In genomic region chr13:30972102-30972501, GRCm38 (mm10) we compare ENCODE assay signal across 10 mouse cellular contexts. TPM values are rescaled to one million over a fixed set of nuclear protein-coding genes. Genes with fewer than 3 reads are reported as not detected.
A peak's percentile ranks its signal among the peaks of the same experiment; 100 is the strongest.
DNase-seq lines count a peak whose midpoint lies in the region; TF ChIP-seq lines count a peak whose summit lies in the region.
"Had no signal": no experiment of that assay in that cellular context is flagged by ENCODE, and none has a peak within 500 bp of the region (broad histone marks: within the 10 kb centered on the region; RNA-seq: fewer than 3 reads in every experiment).

No protein-coding gene starts in this region.

- H3K27ac ChIP-seq in embryonic fibroblast, embryonic 13.5 days (ENCODE audit: insufficient read depth, low read length) = no peak overlapping the region
- peak overlapping the region; percentile 25 for H3K27ac ChIP-seq in macrophage
- H3K27ac ChIP-seq in gastrocnemius, adult 2 months = no peak overlapping the region

- no peak overlapping the region for H3K4me3 ChIP-seq in embryonic fibroblast, embryonic 13.5 days (ENCODE audit: insufficient read depth, low read length)
- H3K4me3 ChIP-seq in macrophage (ENCODE audit: inconsistent target) = peak overlapping the region; percentile 5; the same call in 1 of the 2 replicates
- H3K4me3 ChIP-seq in gastrocnemius, adult 2 months = no peak overlapping the region

- 0 out of 2 replicates have a peak, but pooled peaks have one; percentile 15 for TF ChIP-seq POLR2A in embryonic fibroblast, embryonic 13.5 days (IDR thresholded peaks at IDR 0.05; ENCODE audit: low read depth, low read length)

- peaks cover 65% of the 10 kb centered on the region for H3K79me2 ChIP-seq in macrophage (ENCODE audit: inconsistent target)

- WGBS in macrophage (ENCODE audit: missing documents) = 0% methylated on average over 2 of the region's 2 CpGs

- DNase-seq in spleen, adult 12 weeks (ENCODE audit: low spot score) = peak; percentile 21
- DNase-seq in spleen, postnatal 14 days (ENCODE audit: low spot score in 2 of 2) = no peak
- peak; percentile 60 to 78 for DNase-seq in thymus, postnatal 36 days
- DNase-seq in left cerebral cortex, adult 11 months (ENCODE audit: low spot score) = no peak
- no peak for DNase-seq in gastrocnemius, adult 2 months
- DNase-seq in gastrocnemius, postnatal 10 days = no peak

- H3K4me1 ChIP-seq in embryonic fibroblast, embryonic 13.5 days (ENCODE audit: control insufficient read depth, insufficient read depth, low read length) = no peaks in the 10 kb centered on the region

- TF ChIP-seq CTCF in embryonic fibroblast, embryonic 13.5 days (IDR thresholded peaks at IDR 0.05; ENCODE audit: borderline replicate concordance, insufficient read depth, low read length) = no peak
- TF ChIP-seq CTCF in gastrocnemius, adult 2 months (IDR thresholded peaks at IDR 0.05) = no peak

- intact Hi-C loops in gastrocnemius, adult 2 months (cut with DNase I) = no loop called here

- no peaks in the 10 kb centered on the region for H3K36me3 ChIP-seq in macrophage (ENCODE audit: inconsistent target)

RNA-seq across cellular contexts. Expression of gene Exoc2, which starts 1.8 kb away (rescaled TPM):
- polyA plus RNA-seq in embryonic fibroblast, embryonic 13.5 days (2011; ENCODE audit: insufficient read length, low read depth, missing spikeins) = 37.1 and 38.4 TPM in 2 replicates
- total RNA-seq in macrophage (2018; cell fraction: chromatin; rRNA removed) = 100 to 1,000 TPM; 118 to 217 (median 176) TPM
- 10 to 100 TPM; 26.6 to 38.4 (median 32.7) TPM for total RNA-seq in macrophage (2018; cell fraction: cytosol; rRNA removed)
- total RNA-seq in macrophage (2018; cell fraction: nucleus; rRNA removed) = 100 to 1,000 TPM in 4 of 26 experiments, 10 to 100 TPM in 22; 52.4 to 130 (median 74.6) TPM
- 26.3 to 39.0 TPM (median 30.4 TPM) in 3 replicates for polyA plus RNA-seq in macrophage (2018)
- total RNA-seq in gastrocnemius, adult 2 months (2021) = 10 to 100 TPM; 14.2 to 15.1 TPM
- total RNA-seq in gastrocnemius, postnatal 10 days (2021) = 10 to 100 TPM; 13.9 to 15.9 TPM

RNA-seq across cellular contexts. Expression of gene Gm5447, which starts 1.9 kb away (rescaled TPM):
- polyA plus RNA-seq in embryonic fibroblast, embryonic 13.5 days (2011; ENCODE audit: insufficient read length, low read depth, missing spikeins) = not detected in 2 replicates
- total RNA-seq in macrophage (2018; cell fraction: chromatin; rRNA removed) = under 1 TPM in 2 of 26 experiments, not detected in 24; 0.32 to 0.42 TPM
- not detected for total RNA-seq in macrophage (2018; cell fraction: cytosol; rRNA removed)
- under 1 TPM in 2 of 26 experiments, not detected in 24; 0.28 to 0.59 TPM for total RNA-seq in macrophage (2018; cell fraction: nucleus; rRNA removed)
- not detected in 3 replicates for polyA plus RNA-seq in macrophage (2018)
- not detected for total RNA-seq in gastrocnemius, adult 2 months (2021)
- not detected for total RNA-seq in gastrocnemius, postnatal 10 days (2021)
- polyA plus RNA-seq: cortical plate, adult 2 months; limb, embryonic 11.5 days had no signal

RNA-seq across cellular contexts. Expression of gene Hus1b, which starts 24.5 kb away (rescaled TPM):
- polyA plus RNA-seq in embryonic fibroblast, embryonic 13.5 days (2011; ENCODE audit: insufficient read length, low read depth, missing spikeins) = 0.42 and 0.58 TPM in 2 replicates
- 10 to 100 TPM in 12 of 26 experiments, 1 to 10 TPM in 14; 2.1 to 15.8 (median 9.7) TPM for total RNA-seq in macrophage (2018; cell fraction: chromatin; rRNA removed)
- under 1 TPM in 10 of 26 experiments, not detected in 16; 0.09 to 0.71 (median 0.21) TPM for total RNA-seq in macrophage (2018; cell fraction: cytosol; rRNA removed)
- 10 to 100 TPM in 2 of 26 experiments, 1 to 10 TPM in 24; 1.9 to 10.4 (median 5.1) TPM for total RNA-seq in macrophage (2018; cell fraction: nucleus; rRNA removed)
- not detected in 3 replicates for polyA plus RNA-seq in macrophage (2018)
- total RNA-seq in gastrocnemius, adult 2 months (2021) = under 1 TPM in 1 of 2 experiments, not detected in 1; 0.28 TPM
- total RNA-seq in gastrocnemius, postnatal 10 days (2021) = under 1 TPM in 1 of 2 experiments, not detected in 1; 0.26 TPM
- polyA plus RNA-seq: limb, embryonic 11.5 days had no signal

Comparison
In these comparisons a context has a peak if more than half of its experiments do, and no peak if none do; other contexts are left out.
1. DNase-seq: peak in spleen, adult 12 weeks (single experiment) and thymus, postnatal 36 days (2 of 2); none in spleen, postnatal 14 days (0 of 2), left cerebral cortex, adult 11 months (single experiment), gastrocnemius, adult 2 months (single experiment) and gastrocnemius, postnatal 10 days (single experiment).